Mouse (Mus musculus): ENCODE measurements around the gene Gm26661. TPM values are rescaled to one million over a fixed set of nuclear protein-coding genes. Genes with fewer than 3 reads are reported as not detected.

Gene Gm26661
- total and polyA plus RNA-seq, 3 experiments, result not detected

DNA sequence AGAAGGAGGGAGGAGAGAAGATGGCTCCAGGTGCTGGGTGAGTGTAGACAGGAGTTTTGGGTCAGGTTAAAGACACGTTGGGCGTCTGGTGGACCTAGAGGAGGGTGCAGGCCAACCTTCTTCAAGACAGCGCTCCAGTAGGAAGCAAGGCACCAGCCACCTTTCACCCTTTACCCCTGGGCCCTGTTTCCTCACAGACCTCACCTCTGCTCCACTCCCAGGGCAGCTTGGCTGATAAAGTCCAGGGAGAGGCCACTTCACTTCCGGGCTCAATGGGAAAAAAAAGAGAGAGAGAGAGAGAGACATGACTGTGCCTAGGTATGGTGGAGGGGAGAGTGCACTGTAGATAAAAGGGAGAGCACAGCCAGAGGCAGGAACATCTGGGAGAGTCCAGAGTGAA, 16.3 kb downstream of the Gm26661 start:
- DNase-seq (ENCODE audit: low read depth, low spot score), result no peak

DNA sequence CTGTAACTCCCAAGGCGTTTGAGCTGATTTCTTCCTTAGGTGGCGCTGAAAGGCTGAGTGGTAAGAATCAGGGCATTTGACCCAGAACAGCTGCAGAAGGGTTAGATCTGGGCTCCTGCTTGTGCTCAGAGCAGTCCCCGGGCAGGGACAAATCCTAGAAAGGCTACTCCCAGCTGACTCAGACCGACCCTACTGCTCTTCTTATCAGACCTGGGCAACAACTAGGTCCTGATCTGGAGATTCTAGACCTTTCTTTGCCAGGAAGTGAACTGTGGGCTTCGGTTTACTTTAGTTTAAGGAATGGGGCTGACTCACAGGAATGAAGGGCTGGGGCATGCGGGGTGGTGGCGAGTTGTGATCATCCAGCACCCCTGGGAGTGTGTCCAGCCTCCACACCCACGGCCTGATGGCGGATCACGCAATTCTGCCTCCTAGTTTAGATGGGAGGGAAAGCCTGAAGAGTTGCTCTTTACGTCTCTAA, 17.2 kb downstream of the Gm26661 start:
- TF ChIP-seq CTCF (IDR thresholded peaks at IDR 0.05 in 2 of 3, conservative IDR thresholded peaks at IDR 0.05 in 1 of 3; ENCODE audit: control insufficient read depth in 1 of 3, insufficient read depth in 1 of 3, low read depth in 2 of 3, low read length in 3 of 3, poor library complexity in 1 of 3, severe bottlenecking in 1 of 3), result peak in 1 of 3 experiments; percentile 4; a peak in 1 of 6 replicates
- TF ChIP-seq POLR2AphosphoS5 (IDR thresholded peaks at IDR 0.05; ENCODE audit: borderline replicate concordance, low read depth, low read length), result no peak
- TF ChIP-seq SMC3 (IDR thresholded peaks at IDR 0.05; ENCODE audit: low read depth, low read length), result no peak
- Histone ChIP-seq H3K4me1 (ENCODE audit: control insufficient read depth in 1 of 2, insufficient read depth in 2 of 2, low read length in 2 of 2) (peaks cover 0 to 2% of the 10 kb centered on the region in 2 experiments; a peak in 1 of 4 replicates), H3K27ac (ENCODE audit: control insufficient read depth, low read depth, low read length) (no peak overlapping the region)

More for the DNA sequence above, 16.3 kb downstream of the Gm26661 start:
- H3K79me2 ChIP-seq (ENCODE audit: control insufficient read depth, insufficient read depth, low read length, poor library complexity), result no peaks in the 10 kb centered on the region
- H3K36me3 ChIP-seq (ENCODE audit: control insufficient read depth in 1 of 2, insufficient read depth in 2 of 2, low read length in 2 of 2), result no peaks in the 10 kb centered on the region
- TF ChIP-seq GATA1 (IDR thresholded peaks at IDR 0.05; ENCODE audit: low read depth, low read length), result no peak
- no peak for TF ChIP-seq ELF1 (IDR thresholded peaks at IDR 0.05; ENCODE audit: low read depth, low read length)
- no peak for TF ChIP-seq CTCF (IDR thresholded peaks at IDR 0.05 in 2 of 3, conservative IDR thresholded peaks at IDR 0.05 in 1 of 3; ENCODE audit: control insufficient read depth in 1 of 3, insufficient read depth in 1 of 3, low read depth in 2 of 3, low read length in 3 of 3, poor library complexity in 1 of 3, severe bottlenecking in 1 of 3)
- TF ChIP-seq ZNF384 (IDR thresholded peaks at IDR 0.05; ENCODE audit: low read depth, low read length), result no peak
- no peak for TF ChIP-seq GABPA (IDR thresholded peaks at IDR 0.05; ENCODE audit: low read depth, low read length)
- TF ChIP-seq CHD2 (IDR thresholded peaks at IDR 0.05; ENCODE audit: low read length), result no peak
- TF ChIP-seq POLR2AphosphoS5 (IDR thresholded peaks at IDR 0.05; ENCODE audit: borderline replicate concordance, low read depth, low read length), result no peak
- TF ChIP-seq MYC (IDR thresholded peaks at IDR 0.05; ENCODE audit: low read depth, low read length), result no peak
- no peak overlapping the region for H3K9ac ChIP-seq (ENCODE audit: control insufficient read depth, low read depth, low read length, poor library complexity, severe bottlenecking)
- no peaks in the 10 kb centered on the region; a peak in 1 of 4 replicates for H3K27me3 ChIP-seq (ENCODE audit: control insufficient read depth in 1 of 2, insufficient read depth in 2 of 2, low read length in 2 of 2)
- H3K27ac ChIP-seq (ENCODE audit: control insufficient read depth, low read depth, low read length), result no peak overlapping the region
- H3K4me1 ChIP-seq (ENCODE audit: control insufficient read depth in 1 of 2, insufficient read depth in 2 of 2, low read length in 2 of 2), result peaks cover 0 to 2% of the 10 kb centered on the region in 2 experiments; a peak in 1 of 4 replicates
- H3K4me3 ChIP-seq (ENCODE audit: control insufficient read depth in 1 of 2, insufficient read depth in 1 of 2, low read depth in 2 of 2, low read length in 2 of 2), result no peak overlapping the region
- H3K9me3 ChIP-seq (replicated peaks; ENCODE audit: insufficient read depth, low read length), result no peaks in the 10 kb centered on the region

DNA sequence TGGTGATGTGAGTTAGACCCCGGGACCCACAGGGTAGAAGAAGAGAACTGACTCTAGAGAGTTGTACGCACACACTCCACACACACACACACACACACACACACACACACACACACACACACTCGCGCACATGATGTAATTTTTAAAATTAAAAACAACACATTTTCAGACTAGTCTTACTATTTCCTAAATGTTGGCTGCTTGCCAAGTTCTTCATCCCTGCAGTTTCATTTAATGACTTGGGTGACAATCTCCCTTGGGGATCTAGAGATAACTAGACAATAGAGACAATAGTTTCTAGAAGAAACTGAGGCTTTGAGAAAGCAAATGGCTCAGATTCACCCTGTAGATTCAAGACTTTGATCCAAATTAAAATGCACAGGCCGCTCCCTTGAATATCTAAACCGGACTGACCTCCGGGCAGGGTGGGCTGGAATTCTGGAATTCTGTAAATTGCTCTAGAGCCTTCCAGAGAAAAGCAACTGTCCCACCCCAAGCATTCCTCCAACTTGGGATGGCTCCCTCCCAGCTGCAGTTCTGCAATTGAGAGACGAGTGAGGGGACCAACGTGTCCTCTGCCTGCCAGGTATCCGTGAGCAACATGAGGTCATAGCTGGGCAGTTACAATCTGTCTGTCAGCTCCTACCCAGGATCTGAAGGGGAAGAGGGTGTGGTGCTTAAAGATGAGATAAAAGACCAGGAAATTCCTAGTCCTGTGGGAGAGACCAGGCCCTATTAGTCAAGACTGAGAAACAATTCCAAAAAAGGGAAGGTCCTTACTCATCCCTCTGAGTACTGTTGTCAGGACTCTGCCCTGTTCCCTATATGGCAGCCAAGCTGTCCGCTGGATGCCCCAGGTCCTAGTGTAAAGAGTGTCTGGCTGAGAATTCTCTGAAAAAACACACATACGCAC, 17.9 kb downstream of the Gm26661 start:
- H3K9ac ChIP-seq (ENCODE audit: control insufficient read depth, low read depth, low read length, poor library complexity, severe bottlenecking), result no peak overlapping the region
- H3K4me1 ChIP-seq (ENCODE audit: control insufficient read depth in 1 of 2, insufficient read depth in 2 of 2, low read length in 2 of 2), result peaks cover 0 to 2% of the 10 kb centered on the region in 2 experiments; a peak in 1 of 4 replicates
- H3K79me2 ChIP-seq (ENCODE audit: control insufficient read depth, insufficient read depth, low read length, poor library complexity), result no peaks in the 10 kb centered on the region
- H3K27me3 ChIP-seq (ENCODE audit: control insufficient read depth in 1 of 2, insufficient read depth in 2 of 2, low read length in 2 of 2), result no peaks in the 10 kb centered on the region; a peak in 1 of 4 replicates
- no peak overlapping the region for H3K4me3 ChIP-seq (ENCODE audit: control insufficient read depth in 1 of 2, insufficient read depth in 1 of 2, low read depth in 2 of 2, low read length in 2 of 2)
- no peak overlapping the region for H3K27ac ChIP-seq (ENCODE audit: control insufficient read depth, low read depth, low read length)
- no peak for DNase-seq (ENCODE audit: low read depth, low spot score)
- no peaks in the 10 kb centered on the region for H3K9me3 ChIP-seq (replicated peaks; ENCODE audit: insufficient read depth, low read length)
- no peaks in the 10 kb centered on the region for H3K36me3 ChIP-seq (ENCODE audit: control insufficient read depth in 1 of 2, insufficient read depth in 2 of 2, low read length in 2 of 2)
- TF ChIP-seq RCOR1 (IDR thresholded peaks at IDR 0.05; ENCODE audit: low read depth, low read length), result no peak
- TF ChIP-seq SIN3A (IDR thresholded peaks at IDR 0.05; ENCODE audit: low read length), result no peak
- TF ChIP-seq BHLHE40 (IDR thresholded peaks at IDR 0.05; ENCODE audit: borderline replicate concordance, low read depth, low read length), result no peak
- no peak for TF ChIP-seq USF1 (IDR thresholded peaks at IDR 0.05; ENCODE audit: low read depth, low read length)
- no peak for TF ChIP-seq MYB (IDR thresholded peaks at IDR 0.05; ENCODE audit: low read depth, low read length)
- no peak for TF ChIP-seq MYC (IDR thresholded peaks at IDR 0.05; ENCODE audit: low read depth, low read length)
- TF ChIP-seq MEF2A (IDR thresholded peaks at IDR 0.05; ENCODE audit: extremely low read depth, insufficient replicate concordance, low read depth, low read length, poor library complexity, severe bottlenecking), result no peak
- TF ChIP-seq POLR2AphosphoS5 (IDR thresholded peaks at IDR 0.05; ENCODE audit: borderline replicate concordance, low read depth, low read length), result no peak
- TF ChIP-seq USF2 (IDR thresholded peaks at IDR 0.05; ENCODE audit: borderline replicate concordance in 1 of 2, insufficient read depth in 1 of 2, low read depth in 1 of 2, low read length in 2 of 2), result no peak
- no peak for TF ChIP-seq ETS1 (IDR thresholded peaks at IDR 0.05; ENCODE audit: low read depth, low read length)
- TF ChIP-seq SMC3 (IDR thresholded peaks at IDR 0.05; ENCODE audit: low read depth, low read length), result no peak
- TF ChIP-seq NRF1 (IDR thresholded peaks at IDR 0.05; ENCODE audit: insufficient read depth, low read depth, low read length, poor library complexity, severe bottlenecking), result no peak
- no peak for TF ChIP-seq HCFC1 (IDR thresholded peaks at IDR 0.05; ENCODE audit: low read depth, low read length)
- no peak for TF ChIP-seq GATA1 (IDR thresholded peaks at IDR 0.05; ENCODE audit: low read depth, low read length)
- TF ChIP-seq JUND (IDR thresholded peaks at IDR 0.05; ENCODE audit: low read depth, low read length), result no peak
- TF ChIP-seq NELFE (IDR thresholded peaks at IDR 0.05; ENCODE audit: low read depth, low read length), result no peak

More for the DNA sequence above, 17.2 kb downstream of the Gm26661 start:
- DNase-seq (ENCODE audit: low read depth, low spot score), result no peak
- Histone ChIP-seq H3K36me3 (ENCODE audit: control insufficient read depth in 1 of 2, insufficient read depth in 2 of 2, low read length in 2 of 2) (no peaks in the 10 kb centered on the region), H3K9me3 (replicated peaks; ENCODE audit: insufficient read depth, low read length) (no peaks in the 10 kb centered on the region), H3K9ac (ENCODE audit: control insufficient read depth, low read depth, low read length, poor library complexity, severe bottlenecking) (no peak overlapping the region), H3K27me3 (ENCODE audit: control insufficient read depth in 1 of 2, insufficient read depth in 2 of 2, low read length in 2 of 2) (no peaks in the 10 kb centered on the region; a peak in 1 of 4 replicates), H3K79me2 (ENCODE audit: control insufficient read depth, insufficient read depth, low read length, poor library complexity) (no peaks in the 10 kb centered on the region), H3K4me3 (ENCODE audit: control insufficient read depth in 1 of 2, insufficient read depth in 1 of 2, low read depth in 2 of 2, low read length in 2 of 2) (no peak overlapping the region)
